Mouse (Mus musculus): ENCODE data around the gene Trub1. TPM values are rescaled to one million over a fixed set of nuclear protein-coding genes. Genes with fewer than 3 reads are reported as not detected.

Trub1 gene
- total RNA-seq, 2 experiments from 2014 or later = 3.5 to 3.9 TPM

GRCm38 (mm10) chr19:57489527-57489926, 36.8 kb downstream of the Trub1 start:
- ATAC-seq (ENCODE audit: poor library complexity, severe bottlenecking) = no peak

- ATAC-seq (ENCODE audit: poor library complexity, severe bottlenecking) = no peak
Observed at GRCm38 (mm10) chr19:57491030-57491429, 38.3 kb downstream of the Trub1 start.

- ATAC-seq (ENCODE audit: poor library complexity, severe bottlenecking) = no peak
Observed at GRCm38 (mm10) chr19:57494020-57494419, 41.3 kb downstream of the Trub1 start.

DNA sequence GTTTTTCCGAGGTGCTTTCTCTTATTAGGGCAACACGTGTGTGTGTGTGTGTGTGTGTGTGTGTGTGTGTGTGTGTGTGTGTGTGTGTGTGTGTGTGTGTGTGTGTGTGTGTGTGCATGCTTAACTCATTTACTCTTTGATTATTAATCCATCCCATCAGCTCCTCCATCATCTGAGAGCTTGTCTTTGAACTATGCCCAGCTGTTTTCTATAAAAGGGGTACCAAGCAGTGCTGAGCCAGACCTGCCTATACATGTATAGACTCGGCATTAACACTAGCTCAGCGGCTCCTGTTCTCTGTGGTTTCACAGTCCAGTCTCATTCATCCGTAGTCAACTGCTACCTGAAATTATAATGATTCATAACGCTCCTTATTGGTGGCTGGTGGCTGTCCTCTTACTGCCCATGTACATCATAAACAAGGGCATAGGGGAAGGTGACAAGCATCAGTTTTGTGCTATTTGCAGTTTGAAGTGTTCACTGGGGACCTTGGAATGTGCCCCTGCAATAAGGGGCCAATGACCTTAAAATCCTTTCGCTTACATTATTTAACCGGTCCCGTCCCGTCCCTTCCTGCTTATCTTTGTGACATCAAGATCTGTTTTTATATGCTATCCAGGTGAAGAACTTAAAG, 45.5 kb downstream of the Trub1 start:
- no peak for ATAC-seq (ENCODE audit: poor library complexity, severe bottlenecking)

DNA sequence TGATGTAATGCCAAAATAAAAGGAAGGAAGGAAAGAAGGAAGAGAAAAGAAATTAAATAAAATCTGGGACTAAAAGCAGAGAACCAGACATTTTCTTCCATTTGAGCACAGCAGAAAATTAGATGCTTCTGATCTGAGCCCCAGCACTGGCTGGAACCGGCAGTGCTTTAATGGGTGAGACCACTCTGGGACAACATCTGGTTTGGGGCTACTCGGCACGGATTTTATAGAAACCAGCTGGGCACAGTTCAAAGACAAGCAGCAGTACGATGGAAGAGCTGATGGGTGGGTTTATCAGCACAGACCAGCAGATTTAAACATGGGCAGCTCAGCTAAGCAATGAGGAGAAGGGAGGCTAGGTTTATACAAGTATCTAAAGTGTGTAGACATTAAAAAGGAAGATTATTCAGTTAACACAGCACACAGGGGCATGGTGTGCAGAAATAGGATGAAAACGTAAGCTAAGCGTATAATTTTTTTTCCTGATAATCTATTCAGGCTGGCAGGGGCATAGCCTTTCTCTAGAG, 46.2 kb downstream of the Trub1 start:
- no peak for ATAC-seq (ENCODE audit: poor library complexity, severe bottlenecking)

DNA sequence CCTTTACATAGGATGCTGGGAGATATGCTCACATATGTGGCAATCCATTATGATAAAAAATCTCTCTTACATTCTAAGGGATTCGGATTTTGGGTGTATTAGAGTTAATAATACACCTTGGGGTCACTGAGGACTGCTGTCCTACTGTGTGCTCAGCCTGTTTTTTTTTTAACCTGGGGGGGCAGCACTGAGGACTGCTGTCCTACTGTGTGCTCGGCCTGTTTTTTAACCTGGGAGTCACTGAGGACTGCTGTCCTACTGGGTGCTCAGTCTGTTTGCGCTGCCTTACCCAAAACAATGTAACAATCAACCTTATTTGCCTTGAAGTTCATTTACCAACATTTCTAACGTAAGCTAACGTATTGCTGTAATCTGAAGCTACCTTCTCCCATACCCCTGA, 47.5 kb downstream of the Trub1 start:
- ATAC-seq (ENCODE audit: poor library complexity, severe bottlenecking) = no peak

DNA sequence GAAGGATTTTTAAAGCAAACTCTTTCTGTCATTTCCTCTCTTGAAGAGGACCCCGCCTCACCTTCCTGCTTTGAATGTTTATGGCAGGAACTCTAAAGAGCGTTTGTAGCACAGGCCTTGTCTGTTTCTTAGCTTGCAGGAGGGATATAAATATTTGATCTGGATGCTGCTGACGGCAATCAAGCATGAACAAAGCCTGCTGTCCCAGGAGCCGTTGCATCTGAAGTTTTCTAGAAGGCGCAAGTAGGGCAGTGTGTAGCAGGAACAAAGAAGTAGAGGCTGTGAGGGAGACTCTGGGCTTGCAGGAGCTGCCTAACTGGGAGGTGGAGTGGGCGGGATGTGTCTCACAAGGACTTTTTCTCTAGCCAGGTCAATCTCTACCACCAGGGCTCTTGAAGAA, 50.4 kb downstream of the Trub1 start:
- ATAC-seq (ENCODE audit: poor library complexity, severe bottlenecking) = no peak

DNA sequence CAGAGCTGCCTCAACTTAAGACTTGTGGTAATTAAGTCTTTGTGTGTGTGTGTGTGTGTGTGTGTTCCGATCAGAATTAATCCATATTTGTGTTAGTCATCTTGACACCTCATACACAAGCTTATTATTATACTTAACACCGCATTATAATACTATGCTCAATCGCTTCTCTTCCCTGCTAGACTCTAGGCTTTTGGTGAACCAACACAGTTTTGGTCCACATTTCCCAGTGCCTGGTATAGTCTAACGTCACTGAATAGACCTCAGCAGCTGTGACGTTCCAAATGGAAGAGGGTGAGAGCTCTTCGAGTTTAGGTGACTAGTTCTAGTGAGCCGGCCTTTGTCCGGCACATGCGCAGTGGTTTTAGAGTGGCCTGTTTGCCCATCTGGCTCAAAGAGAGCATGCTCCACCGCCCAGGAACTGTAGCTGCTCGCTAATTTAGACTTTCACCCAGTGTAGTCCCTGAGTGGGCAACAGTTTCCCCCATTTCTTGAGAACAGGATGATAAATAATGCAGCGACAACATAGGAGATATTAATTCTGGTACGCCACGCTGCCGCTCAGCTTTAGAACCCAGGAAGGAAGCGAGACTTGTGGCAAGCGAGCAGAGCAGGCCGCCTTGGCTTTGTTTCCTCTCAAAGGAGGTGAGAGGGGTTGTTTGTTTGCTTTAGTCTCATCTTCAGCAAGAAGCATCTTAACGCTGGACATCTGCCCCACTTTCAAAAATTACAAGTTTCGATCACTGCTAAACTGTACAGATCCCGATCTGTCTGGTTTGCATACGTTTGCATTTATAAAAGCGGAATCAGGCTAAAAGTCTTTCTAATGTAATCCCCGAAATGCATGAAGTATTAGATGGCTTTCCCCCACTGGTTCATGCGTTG, 52.6 kb downstream of the Trub1 start:
- no peak for ATAC-seq (ENCODE audit: poor library complexity, severe bottlenecking)

GRCm38 (mm10) chr19:57506591-57506990, 53.9 kb downstream of the Trub1 start:
- no peak for ATAC-seq (ENCODE audit: poor library complexity, severe bottlenecking)

DNA sequence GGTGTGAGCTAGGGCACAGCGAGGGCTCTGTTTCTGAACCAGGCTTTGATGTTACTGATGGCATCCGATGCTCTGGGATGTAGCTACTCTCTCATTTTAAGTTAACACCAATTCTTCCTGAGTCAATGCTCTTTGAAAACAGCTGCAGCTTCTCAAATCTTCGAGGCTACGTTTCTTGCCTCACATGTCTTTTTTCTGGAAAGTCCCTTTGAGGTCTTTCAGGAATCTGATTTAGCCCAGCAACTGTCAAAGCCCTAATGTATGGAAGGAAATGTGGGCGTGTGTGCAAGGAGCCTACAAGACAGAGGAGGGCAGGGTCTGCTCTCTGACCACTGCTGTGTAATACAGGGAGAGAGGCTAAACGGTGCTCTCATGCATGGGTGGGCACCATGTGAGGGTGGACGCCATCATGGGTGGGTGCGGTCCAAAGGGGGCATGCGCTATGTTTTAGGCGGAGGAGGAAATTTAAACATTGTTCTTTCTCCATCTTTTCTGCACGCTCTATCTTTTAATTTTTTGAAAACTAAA, 55.6 kb downstream of the Trub1 start:
- no peak for ATAC-seq (ENCODE audit: poor library complexity, severe bottlenecking)

DNA sequence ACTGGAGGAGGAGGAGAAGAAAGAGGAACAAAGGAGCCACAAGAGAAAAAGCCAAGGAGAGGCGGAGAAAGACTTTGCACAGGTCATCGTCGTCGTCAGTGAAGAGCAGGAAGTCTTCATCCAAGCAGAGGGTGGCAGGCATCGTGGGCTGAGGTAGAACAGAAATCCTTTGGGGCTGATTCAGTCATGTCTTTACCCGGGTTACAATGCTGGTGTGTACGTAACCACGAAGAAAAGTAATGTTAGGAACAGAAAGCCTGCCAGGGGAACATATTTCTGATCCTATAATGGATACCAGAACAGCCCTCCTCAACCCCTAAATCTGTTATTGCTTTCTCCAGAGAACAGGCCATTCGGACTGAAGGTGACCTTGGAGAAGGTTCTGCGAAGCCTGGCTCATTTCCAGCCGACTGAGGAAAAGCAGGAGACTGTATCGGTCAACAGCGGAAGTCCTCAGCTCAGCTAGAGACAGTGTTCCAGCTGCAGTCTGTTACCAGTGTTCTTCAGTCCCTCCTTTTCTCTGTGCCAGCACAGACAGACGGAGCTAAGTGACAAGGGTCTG, 57.1 kb downstream of the Trub1 start:
- peak; percentile 86 for ATAC-seq (ENCODE audit: poor library complexity, severe bottlenecking)

DNA sequence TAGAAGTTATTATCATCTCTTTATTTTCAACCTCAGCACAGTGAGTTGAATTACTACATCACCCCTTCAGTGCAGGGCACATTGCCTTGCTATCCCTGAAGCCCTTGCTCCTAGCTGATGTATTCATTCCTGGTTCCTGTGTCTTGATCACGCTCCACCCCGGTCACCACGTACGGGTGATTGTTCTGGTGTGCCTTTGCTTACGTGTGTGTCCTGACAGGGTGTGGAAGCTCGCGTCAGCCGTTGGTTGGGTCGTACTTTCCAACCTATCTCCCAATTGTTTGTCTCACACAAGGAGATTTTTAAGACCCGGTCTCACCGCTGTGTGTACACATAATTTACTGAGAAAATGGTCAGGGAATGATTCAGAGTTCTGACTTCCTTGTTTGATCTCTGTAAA, 58.1 kb downstream of the Trub1 start:
- ATAC-seq (ENCODE audit: poor library complexity, severe bottlenecking) = no peak

DNA sequence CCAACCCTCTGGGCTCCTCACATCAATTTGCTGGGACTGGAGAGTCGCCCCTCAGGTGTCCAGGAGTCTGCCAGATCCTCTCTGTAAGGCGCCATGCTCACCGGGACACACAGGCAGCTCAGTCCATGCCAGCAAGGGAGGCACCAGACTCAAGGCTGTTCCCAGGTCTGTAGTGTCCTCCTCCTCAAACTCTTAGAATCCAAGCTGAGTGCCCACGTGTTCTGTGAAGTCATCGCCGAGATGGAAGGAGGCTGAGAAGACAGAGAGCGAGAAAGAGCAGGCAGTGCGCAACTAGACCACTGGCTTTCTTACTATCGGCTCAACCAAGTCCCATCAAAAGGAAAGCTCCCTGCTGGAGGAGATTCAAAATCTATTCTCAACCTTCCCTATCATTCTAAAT, 60.4 kb downstream of the Trub1 start:
- ATAC-seq (ENCODE audit: poor library complexity, severe bottlenecking) = no peak

DNA sequence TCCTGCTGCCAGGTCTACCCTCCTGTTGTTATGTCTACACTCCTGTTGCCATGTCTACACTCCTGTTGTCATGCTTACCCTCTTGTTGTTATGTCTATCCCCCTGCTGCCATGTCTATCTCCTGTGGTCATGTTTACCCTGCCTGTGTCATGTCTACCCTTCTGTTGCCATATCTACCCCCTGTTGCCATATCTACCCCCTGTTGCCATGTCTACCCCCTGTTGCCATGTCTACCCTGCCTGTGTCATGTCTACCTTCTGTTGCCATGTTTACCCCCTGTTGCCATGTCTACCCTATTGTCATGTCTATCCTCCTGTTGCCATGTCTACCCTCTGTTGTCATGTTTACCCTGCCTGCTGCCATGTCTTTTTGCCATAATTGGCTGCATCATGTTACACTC, 69.0 kb downstream of the Trub1 start:
- no peak for ATAC-seq (ENCODE audit: poor library complexity, severe bottlenecking)

GRCm38 (mm10) chr19:57523363-57523762, 70.7 kb downstream of the Trub1 start:
- ATAC-seq (ENCODE audit: poor library complexity, severe bottlenecking) = no peak

DNA sequence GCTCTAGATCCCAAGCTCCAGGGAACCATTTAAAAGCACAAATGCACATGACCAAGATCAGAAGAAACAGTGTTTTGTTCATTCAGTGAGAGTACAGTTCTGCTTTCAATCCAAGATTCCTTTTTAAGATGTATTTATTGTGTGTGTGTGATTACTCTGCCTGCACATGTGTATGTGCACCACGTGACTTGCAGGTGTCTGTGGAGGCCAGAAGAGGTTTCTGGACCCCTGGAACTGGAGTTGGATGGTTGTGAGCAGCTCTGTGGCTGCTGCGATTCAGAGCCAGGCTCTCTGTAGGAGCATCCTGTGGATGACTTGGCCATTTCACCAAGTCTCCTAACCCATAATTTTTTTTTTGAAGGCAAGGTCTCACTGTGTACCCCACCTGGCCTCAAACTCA, 73.0 kb downstream of the Trub1 start:
- no peak for ATAC-seq (ENCODE audit: poor library complexity, severe bottlenecking)

DNA sequence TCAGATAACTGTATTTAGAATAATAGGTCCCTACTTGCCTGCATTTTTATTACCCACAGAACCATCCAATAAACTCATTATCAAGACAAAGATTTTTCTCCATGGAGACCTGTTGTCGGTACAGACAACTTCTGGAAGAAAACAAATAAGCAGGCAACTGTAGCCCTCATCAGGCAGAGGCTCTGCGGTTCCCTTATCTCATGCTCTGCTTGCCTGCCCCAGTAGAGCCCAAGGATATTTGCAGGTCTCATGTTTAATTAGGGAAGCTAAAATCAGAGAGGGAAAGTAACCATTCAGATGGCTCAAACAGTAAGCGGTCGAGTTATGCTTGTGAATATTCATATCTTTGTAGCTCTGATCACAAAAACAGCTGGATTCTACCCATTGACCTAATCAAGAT, 77.5 kb downstream of the Trub1 start:
- no peak for ATAC-seq (ENCODE audit: poor library complexity, severe bottlenecking)

DNA sequence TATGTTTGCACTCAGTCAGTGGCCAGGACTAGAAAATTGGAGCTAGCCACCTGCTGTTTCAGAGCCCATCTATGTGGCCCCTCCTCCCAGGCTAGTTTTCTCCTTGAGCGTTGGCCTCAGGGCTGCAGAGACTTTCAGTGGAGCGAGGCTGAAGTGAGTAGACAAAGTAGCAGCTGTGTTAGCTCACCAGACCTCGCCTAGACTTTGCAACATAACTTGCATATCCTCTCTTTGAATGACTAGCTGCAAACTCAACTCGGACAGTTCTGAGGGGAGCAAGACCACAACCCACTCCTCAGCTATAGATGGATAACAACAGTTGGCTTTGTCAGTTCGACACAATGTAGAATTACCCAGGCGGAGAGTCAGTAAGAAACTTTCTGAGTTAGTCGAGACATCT, 81.5 kb downstream of the Trub1 start:
- no peak for ATAC-seq (ENCODE audit: poor library complexity, severe bottlenecking)

DNA sequence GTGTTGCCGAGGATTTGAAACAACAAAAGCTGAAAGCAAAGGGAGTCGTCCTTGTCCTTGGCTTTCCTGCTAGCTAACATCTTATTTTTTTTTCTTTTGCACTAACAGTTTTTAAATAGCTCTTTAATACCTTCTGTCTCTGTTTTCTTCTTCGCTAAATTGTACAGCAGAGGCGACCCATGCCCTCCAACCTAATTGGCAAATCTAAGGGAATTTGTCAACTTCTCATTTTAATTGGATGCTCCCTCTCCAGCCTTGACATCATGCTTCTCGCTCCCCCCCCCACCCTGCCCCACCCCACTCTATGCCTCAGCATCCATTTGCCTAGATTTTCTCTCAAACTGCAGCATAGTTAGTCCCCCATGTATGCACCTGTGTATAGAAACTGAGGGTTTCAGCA, 83.8 kb downstream of the Trub1 start:
- no peak for ATAC-seq (ENCODE audit: poor library complexity, severe bottlenecking)

- no peak for ATAC-seq (ENCODE audit: poor library complexity, severe bottlenecking)
Observed at GRCm38 (mm10) chr19:57537510-57538182, 84.9 kb downstream of the Trub1 start.

- no peak for ATAC-seq (ENCODE audit: poor library complexity, severe bottlenecking)
Observed at GRCm38 (mm10) chr19:57540118-57540517, 87.4 kb downstream of the Trub1 start.

Data from megakaryocyte, adult 5-6 weeks (primary cell).